Mouse (Mus musculus) midbrain, embryonic 14.5 days (tissue): ENCODE measurements at regions not wholly inside any gene's neighbourhood (a gene's known extent, or its start where the extent isn't known, plus 50 kb on each side); places are given as distances from the start of the nearest gene placed in this dataset.
A peak's percentile ranks its signal among the peaks of the same experiment; 100 is the strongest.

Experiments used
- ATAC-seq: fragments of 200-750 bp; cut with Nextera tagmentation; 2 replicates; pipeline ENCODE4 v1.8.0; 2017; ENCODE audit warnings: moderate number of reproducible peaks, moderate library complexity; ENCODE audit not compliant: low FRiP score, low TSS enrichment
- DNase-seq: peaks from one replicate; pipeline ENCODE4 v3.0.0-alpha.2; 2015
- H3K27ac ChIP-seq: fragments of 300-500 bp; sonication (generic); replicated peaks from 2 replicates; pipeline ENCODE4 v1.5.1; 2014; ENCODE audit warnings: mild to moderate bottlenecking, low read depth, low read length, moderate library complexity
- H3K27me3 ChIP-seq: fragments of 300-500 bp; sonication (generic); 2 replicates; pipeline ENCODE4 v1.6.1; 2014; ENCODE audit warnings: low read length, control low read depth, mixed read lengths; ENCODE audit not compliant: control insufficient read depth, insufficient read depth
- H3K36me3 ChIP-seq: fragments of 300-500 bp; sonication (generic); 2 replicates; pipeline ENCODE4 v1.6.1; 2014; ENCODE audit warnings: low read length, control low read depth; ENCODE audit not compliant: control insufficient read depth, insufficient read depth
- H3K4me1 ChIP-seq: fragments of 300-500 bp; sonication (generic); 2 replicates; pipeline ENCODE4 v1.6.1; 2014; ENCODE audit warnings: mild to moderate bottlenecking, antibody characterized with exemption, low read length, control low read depth; ENCODE audit not compliant: control insufficient read depth, insufficient read depth
- H3K4me2 ChIP-seq: fragments of 300-500 bp; sonication (generic); 2 replicates; pipeline ENCODE4 v1.6.1; 2014; ENCODE audit warnings: mild to moderate bottlenecking, low read length, moderate library complexity
- H3K4me3 ChIP-seq: fragments of 300-500 bp; sonication (generic); replicated peaks from 2 replicates; pipeline ENCODE4 v1.5.1; 2014; ENCODE audit warnings: low read depth, low read length
- H3K9ac ChIP-seq: fragments of 300-500 bp; sonication (generic); replicated peaks from 2 replicates; pipeline ENCODE4 v1.6.1; 2014; ENCODE audit warnings: mild to moderate bottlenecking, low read length, moderate library complexity
- H3K9me3 ChIP-seq: fragments of 300-500 bp; sonication (generic); 2 replicates; pipeline ENCODE4 v1.6.1; 2016; ENCODE audit warnings: low read length, control low read depth, mixed read lengths; ENCODE audit not compliant: control insufficient read depth
- WGBS: fragments of 180-500 bp; shearing (Covaris S2); extraction: QIAGEN DNeasy Blood & Tissue Kit; methylation state at CpG from one replicate; pipeline ENCODE4 v1.1.7; 2014; 5-methylcytosine and 5-hydroxymethylcytosine counted together

DNA sequence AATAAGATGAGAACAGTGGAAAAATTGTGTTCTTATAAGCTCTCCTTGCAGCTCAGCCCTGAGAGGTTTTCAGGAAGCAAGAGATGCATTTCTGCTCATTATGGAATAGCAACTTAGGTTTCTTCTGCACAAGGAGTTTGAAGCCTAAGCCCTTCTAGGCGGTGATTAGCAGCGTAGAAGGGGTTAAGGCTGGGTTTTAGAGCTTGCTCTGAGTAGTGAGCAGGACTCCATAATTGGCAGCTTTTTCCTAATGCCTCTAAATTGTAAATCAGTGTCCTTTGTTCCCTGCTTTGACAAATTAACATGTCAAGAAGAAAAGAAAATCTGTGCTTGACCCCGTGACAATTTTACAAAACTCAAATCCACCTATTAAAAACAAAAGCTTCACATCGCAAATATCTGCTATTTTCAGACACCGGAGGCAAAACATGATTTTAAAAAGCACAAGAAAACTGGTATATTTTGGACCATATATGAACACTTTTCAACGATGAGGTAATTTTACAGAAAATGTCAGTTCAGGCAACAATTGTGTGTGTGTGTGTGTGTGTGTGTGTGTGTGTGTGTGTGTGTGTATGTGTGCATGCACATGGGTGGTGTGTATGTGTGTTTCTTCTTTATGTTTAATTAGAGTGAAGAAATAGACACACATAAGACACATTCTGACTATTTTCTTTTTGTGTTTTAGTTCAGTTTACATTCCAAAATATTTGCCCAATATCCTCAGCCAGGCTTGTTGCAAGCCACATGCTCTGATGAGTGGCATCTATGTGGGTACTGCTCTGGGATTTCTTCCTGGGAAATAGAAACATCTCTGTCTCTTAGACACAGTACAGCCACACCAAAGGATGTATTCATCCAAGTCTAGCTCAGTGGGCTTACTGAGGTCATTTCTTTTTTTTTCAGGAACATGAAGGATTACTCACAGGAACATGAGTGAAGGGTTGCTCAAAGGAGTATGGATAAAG lies 804.3 kb downstream of the Tmem132b start:
- no peaks in the 10 kb centered on the region for H3K36me3 ChIP-seq
- H3K27me3 ChIP-seq: no peaks in the 10 kb centered on the region
- ATAC-seq: no peak
- WGBS: 31% methylated on average over 6 of the region's 6 CpGs
- peaks cover 13% of the 10 kb centered on the region for H3K4me1 ChIP-seq
- H3K27ac ChIP-seq: peak overlapping the region; percentile 70
- no peak overlapping the region for H3K4me3 ChIP-seq
- no peaks in the 10 kb centered on the region for H3K9me3 ChIP-seq
- DNase-seq: peak; percentile 68
- peak overlapping the region; percentile 2; the same call in 1 of the 2 replicates for H3K4me2 ChIP-seq
- no peak overlapping the region for H3K9ac ChIP-seq

DNA sequence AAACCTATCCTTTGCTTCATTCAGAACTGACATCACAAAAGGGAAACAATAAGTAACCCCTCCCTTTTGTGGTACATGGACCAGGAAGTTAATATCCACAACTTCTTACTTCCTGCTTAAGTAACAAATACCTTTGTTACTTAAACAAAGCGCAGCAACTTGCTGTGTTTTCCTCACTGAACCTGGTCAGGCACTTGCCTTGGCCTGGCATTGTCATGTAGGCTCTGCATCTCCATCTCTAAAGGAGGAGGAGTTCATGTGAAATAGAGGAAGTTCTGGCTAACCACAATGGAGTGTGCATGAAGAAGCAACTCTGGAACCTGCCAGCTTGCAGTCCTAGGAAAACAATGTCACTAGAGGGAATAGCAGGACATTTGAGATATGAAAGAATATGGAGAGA lies 806.3 kb downstream of the Tmem132b start:
- no peak overlapping the region for H3K9ac ChIP-seq
- no peaks in the 10 kb centered on the region for H3K9me3 ChIP-seq
- H3K4me3 ChIP-seq: no peak overlapping the region
- H3K4me2 ChIP-seq: no peak overlapping the region
- peaks cover 13% of the 10 kb centered on the region for H3K4me1 ChIP-seq
- no peaks in the 10 kb centered on the region for H3K36me3 ChIP-seq
- ATAC-seq (no peak), DNase-seq (no peak)
- 72% methylated on average over 1 of the region's 1 CpGs for WGBS
- no peak overlapping the region for H3K27ac ChIP-seq
- H3K27me3 ChIP-seq: no peaks in the 10 kb centered on the region

DNA sequence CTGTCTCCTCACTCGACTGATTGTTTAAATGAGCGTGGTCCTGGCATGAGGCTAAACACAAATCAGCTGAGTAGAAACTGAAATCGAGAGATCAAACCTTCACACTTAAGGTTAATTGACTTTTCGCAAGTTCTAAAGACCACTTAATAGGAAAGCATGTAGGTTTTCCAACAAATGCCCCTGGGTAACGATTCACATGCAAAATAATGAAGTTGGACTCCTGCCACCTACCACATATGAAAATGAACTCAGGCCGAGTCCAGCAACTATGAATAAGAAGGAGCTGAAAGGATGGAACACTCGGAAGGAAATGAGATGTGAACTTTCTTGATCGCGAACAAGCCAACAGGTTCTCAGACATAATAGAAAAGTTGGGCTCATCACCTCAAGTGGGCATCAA lies 812.0 kb downstream of the Tmem132b start:
- no peak overlapping the region for H3K9ac ChIP-seq
- H3K27me3 ChIP-seq: no peaks in the 10 kb centered on the region
- H3K9me3 ChIP-seq: no peaks in the 10 kb centered on the region
- no peak overlapping the region for H3K27ac ChIP-seq
- no peak overlapping the region for H3K4me3 ChIP-seq
- H3K4me2 ChIP-seq: no peak overlapping the region
- DNase-seq: peak; percentile 55
- H3K4me1 ChIP-seq: no peaks in the 10 kb centered on the region
- ATAC-seq: no peak
- 66% methylated on average over 9 of the region's 9 CpGs for WGBS
- no peaks in the 10 kb centered on the region for H3K36me3 ChIP-seq

DNA sequence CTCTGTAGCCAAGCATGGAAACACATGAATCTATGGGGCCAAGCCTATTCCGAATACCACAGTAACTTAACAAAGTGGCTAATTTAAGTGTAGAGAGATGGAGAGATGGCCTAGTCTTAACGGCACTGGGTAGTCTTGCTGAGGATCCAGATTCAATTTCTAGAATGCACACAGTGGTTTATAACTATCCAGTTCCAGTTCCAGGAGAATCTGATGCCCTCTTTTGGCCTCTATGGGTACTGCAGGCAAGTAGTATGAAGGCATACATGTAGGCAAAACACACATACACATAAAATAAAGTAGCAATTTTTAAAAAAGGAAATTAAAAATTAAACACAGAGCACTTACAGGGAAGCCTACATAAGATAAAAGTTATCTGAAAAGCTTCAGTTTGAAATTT lies 819.4 kb downstream of the Tmem132b start:
- no peaks in the 10 kb centered on the region for H3K4me1 ChIP-seq
- no peak overlapping the region for H3K4me3 ChIP-seq
- WGBS: 98% methylated on average over 2 of the region's 2 CpGs
- DNase-seq: no peak
- no peak for ATAC-seq
- H3K36me3 ChIP-seq: no peaks in the 10 kb centered on the region
- no peaks in the 10 kb centered on the region for H3K27me3 ChIP-seq
- no peak overlapping the region for H3K4me2 ChIP-seq
- no peak overlapping the region for H3K9ac ChIP-seq
- no peak overlapping the region for H3K27ac ChIP-seq
- no peaks in the 10 kb centered on the region for H3K9me3 ChIP-seq

DNA sequence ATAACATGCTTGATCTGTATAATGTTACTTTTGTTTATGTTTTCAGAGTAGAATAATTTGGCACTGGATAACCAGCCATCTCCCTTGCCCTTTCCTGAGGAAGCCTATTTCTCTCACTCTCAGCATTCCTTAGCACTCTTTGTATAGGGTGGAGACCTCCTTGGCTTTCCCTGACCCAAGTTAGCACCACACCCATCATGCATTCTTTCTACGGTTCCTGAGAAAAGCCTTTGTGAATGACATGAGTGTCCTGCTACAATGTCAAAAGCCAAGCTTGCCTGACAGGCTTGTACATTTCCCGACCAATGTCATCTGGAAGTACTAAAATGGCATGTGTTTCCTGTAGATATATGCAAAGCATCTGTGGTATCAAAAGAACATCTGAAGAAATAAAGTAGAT lies 837.9 kb downstream of the Tmem132b start:
- Histone ChIP-seq H3K27ac (no peak overlapping the region), H3K27me3 (no peaks in the 10 kb centered on the region), H3K36me3 (no peaks in the 10 kb centered on the region), H3K9me3 (no peaks in the 10 kb centered on the region), H3K4me1 (no peaks in the 10 kb centered on the region), H3K4me3 (no peak overlapping the region), H3K9ac (no peak overlapping the region), H3K4me2 (no peak overlapping the region)
- 91% methylated on average over 2 of the region's 2 CpGs for WGBS
- DNase-seq (no peak), ATAC-seq (no peak)

DNA sequence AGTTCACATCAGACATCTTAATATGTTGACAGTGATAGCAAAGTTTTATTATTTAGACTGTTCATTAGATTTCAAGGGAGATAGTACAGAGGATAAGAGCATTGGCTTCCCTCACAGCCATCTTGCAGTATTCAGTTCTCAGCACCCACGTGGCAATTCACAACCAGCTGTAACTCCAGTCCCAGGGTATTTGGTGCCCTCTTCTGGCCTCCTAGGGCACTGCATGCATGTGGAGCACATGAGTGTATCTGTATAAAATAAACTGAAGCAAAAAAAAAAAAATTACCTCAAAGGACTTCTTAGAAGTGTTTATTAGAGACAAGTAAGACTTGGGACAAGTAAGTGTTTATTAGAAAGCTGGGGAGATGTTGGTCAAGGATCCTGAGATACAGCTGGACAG lies 849.3 kb upstream of the Tmem132c start:
- Histone ChIP-seq H3K9me3 (no peaks in the 10 kb centered on the region), H3K4me1 (no peaks in the 10 kb centered on the region), H3K4me2 (no peak overlapping the region), H3K27ac (no peak overlapping the region), H3K27me3 (no peaks in the 10 kb centered on the region), H3K4me3 (no peak overlapping the region), H3K9ac (no peak overlapping the region), H3K36me3 (no peaks in the 10 kb centered on the region)
- no peak for ATAC-seq
- DNase-seq: no peak
- WGBS: 42% methylated on average over 1 of the region's 1 CpGs

DNA sequence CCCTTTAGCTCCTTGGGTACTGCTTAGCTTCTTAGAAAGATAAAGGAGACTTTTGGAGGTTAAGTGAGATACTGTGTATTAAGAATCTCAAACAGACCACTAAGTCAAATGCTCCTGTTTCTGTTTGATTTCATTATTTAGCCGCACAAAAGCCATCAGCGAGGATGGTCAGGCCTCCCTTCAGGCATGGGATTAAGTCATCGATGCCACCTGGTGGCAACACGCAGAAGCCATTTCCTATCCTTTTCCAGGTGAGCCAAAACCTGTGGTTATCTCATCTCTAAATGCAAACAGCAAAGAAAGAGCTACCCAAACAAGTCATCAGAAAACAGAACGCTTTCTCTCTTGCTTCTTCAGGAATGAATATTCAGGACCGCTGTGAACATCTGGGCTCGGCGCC lies 846.3 kb upstream of the Tmem132c start:
- Histone ChIP-seq H3K4me1 (no peaks in the 10 kb centered on the region), H3K36me3 (no peaks in the 10 kb centered on the region), H3K9ac (no peak overlapping the region), H3K9me3 (no peaks in the 10 kb centered on the region), H3K4me3 (no peak overlapping the region), H3K4me2 (no peak overlapping the region), H3K27ac (no peak overlapping the region), H3K27me3 (no peaks in the 10 kb centered on the region)
- ATAC-seq: no peak
- WGBS: 42% methylated on average over 8 of the region's 8 CpGs
- DNase-seq: peak; percentile 76

DNA sequence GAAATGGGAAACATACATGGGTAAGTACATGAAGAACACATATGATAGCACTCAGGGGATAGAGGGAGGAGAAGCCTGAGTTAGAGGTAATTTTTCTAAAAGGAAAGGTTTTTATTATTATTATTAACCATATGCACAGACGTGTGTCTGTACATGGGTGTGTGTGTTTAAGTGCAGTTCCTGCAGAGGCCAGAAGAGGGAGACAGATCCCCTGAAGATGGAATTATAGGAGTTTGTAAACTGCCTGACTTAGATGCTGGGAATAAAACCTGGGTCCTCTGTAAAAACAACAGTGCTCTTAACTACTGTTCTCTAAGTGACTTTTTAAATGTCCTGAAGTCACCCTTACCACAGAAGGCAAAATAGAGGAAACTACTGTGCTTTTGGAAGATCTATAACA lies 809.9 kb upstream of the Tmem132c start:
- Histone ChIP-seq H3K36me3 (no peaks in the 10 kb centered on the region), H3K9me3 (no peaks in the 10 kb centered on the region), H3K27me3 (no peaks in the 10 kb centered on the region), H3K4me3 (no peak overlapping the region), H3K9ac (no peak overlapping the region), H3K27ac (no peak overlapping the region), H3K4me1 (no peaks in the 10 kb centered on the region), H3K4me2 (no peak overlapping the region)
- 85% methylated on average over 1 of the region's 1 CpGs for WGBS
- ATAC-seq: no peak
- DNase-seq: no peak

DNA sequence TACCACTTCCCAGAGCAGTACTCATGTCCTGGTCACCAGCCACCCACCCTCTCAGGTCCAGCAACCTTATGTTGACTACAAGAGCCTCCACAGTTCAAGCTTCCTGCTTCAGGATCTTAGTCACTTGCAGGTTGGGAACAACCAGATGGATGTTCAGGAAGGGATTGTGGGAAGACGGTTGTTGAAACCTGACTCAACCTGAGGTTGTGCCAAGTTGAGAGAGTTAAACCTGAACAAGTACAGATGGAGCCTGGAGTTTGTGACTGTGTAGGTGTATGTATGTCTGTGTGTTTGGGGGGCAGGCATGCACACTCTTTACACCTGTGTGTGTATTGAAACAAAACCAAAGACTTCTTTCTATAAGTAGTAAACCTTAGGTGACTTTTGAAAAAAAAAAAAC lies 802.9 kb upstream of the Tmem132c start:
- Histone ChIP-seq H3K4me3 (no peak overlapping the region), H3K27me3 (no peaks in the 10 kb centered on the region), H3K4me1 (no peaks in the 10 kb centered on the region), H3K27ac (no peak overlapping the region), H3K9ac (no peak overlapping the region), H3K9me3 (no peaks in the 10 kb centered on the region), H3K36me3 (no peaks in the 10 kb centered on the region), H3K4me2 (no peak overlapping the region)
- DNase-seq (no peak), ATAC-seq (no peak)
- WGBS: 91% methylated on average over 1 of the region's 1 CpGs
